Mouse (Mus musculus): ENCODE results near the gene Pwwp2b.

Pwwp2b gene

DNA sequence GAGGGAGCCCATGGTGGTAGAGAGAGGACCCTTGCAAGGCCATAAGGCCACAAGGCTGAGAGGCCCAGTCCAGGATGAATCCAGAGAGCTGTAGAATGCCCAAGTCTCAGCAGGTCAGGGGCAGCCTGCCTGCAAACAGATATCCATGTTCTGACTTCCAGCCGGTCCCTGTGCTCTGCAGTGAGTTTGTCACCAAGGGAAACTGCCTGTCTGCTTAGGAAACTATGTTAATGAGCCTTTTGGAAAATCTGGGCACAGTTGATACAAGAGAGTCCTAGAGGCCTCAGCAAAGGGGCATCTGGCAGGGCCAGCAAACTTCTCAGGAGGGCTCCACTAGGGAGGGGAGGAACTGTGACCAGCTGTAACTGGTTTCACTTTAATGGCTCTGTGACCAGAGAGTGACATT is 70.7 kb downstream of the Pwwp2b start:
- no peak for TF ChIP-seq GATA4 (IDR thresholded peaks at IDR 0.05; ENCODE audit: insufficient replicate concordance, low read length)

All from liver, adult (tissue).